Mouse (Mus musculus) E14TG2a.4 (cell line): Measurements from ENCODE around the gene 2900011O08Rik.

ENCODE experiments used
- CTCF ChIP-seq: conservative IDR thresholded peaks from 2 replicates; pipeline ENCODE4 v1.5.1; 2014; ENCODE audit warnings: low read length
- NANOG ChIP-seq: IDR thresholded peaks from 2 replicates; pipeline ENCODE4 v1.6.1; 2014; ENCODE audit warnings: borderline replicate concordance, low read length, mixed read lengths

DNA sequence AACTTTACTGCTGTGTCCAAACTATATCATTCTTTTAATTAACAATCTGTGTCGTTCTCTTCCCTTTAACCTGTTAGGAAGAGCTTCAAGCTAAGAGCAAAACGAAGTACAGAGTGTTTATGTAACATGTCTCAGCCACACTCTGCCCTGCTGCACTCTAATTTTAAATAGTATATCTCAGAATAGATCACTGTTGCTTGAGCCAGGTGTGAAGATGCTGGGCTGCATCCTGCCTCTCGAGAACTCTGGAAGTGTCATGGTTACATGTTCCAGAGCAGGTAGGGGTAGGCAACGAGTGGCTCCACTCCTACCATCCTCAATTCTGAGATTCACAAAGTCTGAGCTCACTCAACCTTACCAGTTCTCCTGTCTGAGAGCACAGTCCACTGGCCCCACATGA is 70.3 kb downstream of the 2900011O08Rik start:
- TF ChIP-seq CTCF (no peak), NANOG (no peak)
